Comparison of ENCODE assay signal across 24 mouse cellular contexts in genomic region chr16:76393267-76393666, GRCm38 (mm10). TPM values are rescaled to one million over a fixed set of nuclear protein-coding genes. Genes with fewer than 3 reads are reported as not detected.
DNase-seq lines count a peak whose midpoint lies in the region; ATAC-seq and TF ChIP-seq lines count a peak whose summit lies in the region.
"Had no signal": no experiment of that assay in that cellular context is flagged by ENCODE, and none has a peak within 500 bp of the region (broad histone marks: within the 10 kb centered on the region; RNA-seq: fewer than 3 reads in every experiment).

No protein-coding gene starts in this region.

- H3K4me1 ChIP-seq in midbrain, embryonic 11.5 days (ENCODE audit: control insufficient read depth, insufficient read depth, low read length): no peaks in the 10 kb centered on the region
- H3K4me1 ChIP-seq in midbrain, embryonic 13.5 days (replicated peaks): 0 out of 2 replicates have a peak, but pooled peaks cover 2% of the 10 kb centered on the region
- no peaks in the 10 kb centered on the region for H3K4me1 ChIP-seq in ES-E14 (ENCODE audit: control insufficient read depth in 2 of 2, insufficient read depth in 2 of 2, low read length in 2 of 2, poor library complexity in 1 of 2)
- no peaks in the 10 kb centered on the region for H3K4me1 ChIP-seq in MEL (ENCODE audit: control insufficient read depth in 1 of 2, insufficient read depth in 2 of 2, low read length in 2 of 2)
- H3K4me1 ChIP-seq in lung, adult 2 months (ENCODE audit: control insufficient read depth, insufficient read depth, low read length): no peaks in the 10 kb centered on the region

- ATAC-seq in midbrain, embryonic 11.5 days (ENCODE audit: low FRiP score): no peak
- ATAC-seq in midbrain, embryonic 13.5 days: no peak
- ATAC-seq: activated CD4-positive, CD25-positive, alpha-beta regulatory T cell, adult 4 months; CD4-positive, CD25-positive, alpha-beta regulatory T cell, adult 4 months; Patski had no signal

- 76% methylated on average over 3 of the region's 3 CpGs for WGBS in midbrain, embryonic 11.5 days
- 65% methylated on average over 3 of the region's 3 CpGs for WGBS in midbrain, embryonic 13.5 days
- WGBS in lung, adult 2 months: 79% methylated on average over 3 of the region's 3 CpGs

- no peaks in the 10 kb centered on the region for H3K27me3 ChIP-seq in midbrain, embryonic 11.5 days (ENCODE audit: control insufficient read depth, insufficient read depth, low read length)
- no peaks in the 10 kb centered on the region for H3K27me3 ChIP-seq in midbrain, embryonic 13.5 days
- H3K27me3 ChIP-seq in MEL (ENCODE audit: control insufficient read depth in 1 of 2, insufficient read depth in 2 of 2, low read length in 2 of 2): no peaks in the 10 kb centered on the region
- H3K27me3 ChIP-seq: CH12.LX, Patski had no signal

- H3K4me2 ChIP-seq in midbrain, embryonic 11.5 days: no peak overlapping the region
- no peak overlapping the region for H3K4me2 ChIP-seq in midbrain, embryonic 13.5 days (replicated peaks)

- H3K36me3 ChIP-seq in midbrain, embryonic 11.5 days (ENCODE audit: control insufficient read depth, insufficient read depth, low read length): no peaks in the 10 kb centered on the region
- no peaks in the 10 kb centered on the region for H3K36me3 ChIP-seq in midbrain, embryonic 13.5 days
- H3K36me3 ChIP-seq in ES-E14 (ENCODE audit: control insufficient read depth, insufficient read depth, low read length, poor library complexity, severe bottlenecking) (no peaks in the 10 kb centered on the region), MEL (ENCODE audit: control insufficient read depth in 1 of 2, insufficient read depth in 2 of 2, low read length in 2 of 2) (no peaks in the 10 kb centered on the region)
- H3K36me3 ChIP-seq: G1E had no signal

- no peak for TF ChIP-seq RAD21 in MEL (IDR thresholded peaks at IDR 0.05; ENCODE audit: low read depth, low read length)

- in situ Hi-C loops in ES-E14 (cut with MboI; ENCODE audit: low sequenced_read_pairs in 2 of 2, unreplicated experiment in 2 of 2): no loop called here

- peak; percentile 66 for DNase-seq in midbrain, embryonic 11.5 days (ENCODE audit: low spot score, missing footprints)
- DNase-seq in ES-E14 (ENCODE audit: low read depth, low spot score): no peak
- no peak for DNase-seq in MEL (ENCODE audit: low read depth, low spot score)
- DNase-seq in lung, adult 2 months: no peak
- DNase-seq in adrenal gland, postnatal 4 days (ENCODE audit: low spot score in 2 of 2): no peak
- DNase-seq: adrenal gland, adult 2 months; adrenal gland, adult 8-10 months; adrenal gland, postnatal 10 days; adrenal gland, postnatal 14 days; adrenal gland, postnatal 25 days; adrenal gland, postnatal 36 days; B cell, adult 2 months; cerebellum, adult 11 months; cerebellum, adult 11-12 months; cerebellum, adult 18-20 months; cerebellum, adult 2 months; cerebellum, adult 8-10 months; cerebellum, adult 9-10 months had no signal

- no peak overlapping the region for H3K9ac ChIP-seq in midbrain, embryonic 11.5 days (ENCODE audit: low read length)
- no peak overlapping the region for H3K9ac ChIP-seq in midbrain, embryonic 13.5 days (replicated peaks)
- H3K9ac ChIP-seq in ES-E14 (ENCODE audit: insufficient read depth, low read depth, low read length, poor library complexity, severe bottlenecking): no peak overlapping the region
- no peak overlapping the region for H3K9ac ChIP-seq in MEL (ENCODE audit: control insufficient read depth, low read depth, low read length, poor library complexity, severe bottlenecking)

- no peak overlapping the region for H3K27ac ChIP-seq in midbrain, embryonic 11.5 days (ENCODE audit: low read depth, low read length)
- no peak overlapping the region for H3K27ac ChIP-seq in midbrain, embryonic 13.5 days
- no peak overlapping the region for H3K27ac ChIP-seq in ES-E14 (ENCODE audit: insufficient read depth, low read depth, low read length, poor library complexity, severe bottlenecking)
- H3K27ac ChIP-seq in MEL (ENCODE audit: control insufficient read depth, low read depth, low read length): no peak overlapping the region

- no peaks in the 10 kb centered on the region for H3K79me2 ChIP-seq in MEL (ENCODE audit: control insufficient read depth, insufficient read depth, low read length, poor library complexity)

- no peak overlapping the region for H3K4me3 ChIP-seq in midbrain, embryonic 11.5 days (ENCODE audit: low read depth, low read length)
- no peak overlapping the region for H3K4me3 ChIP-seq in midbrain, embryonic 13.5 days (replicated peaks)
- no peak overlapping the region for H3K4me3 ChIP-seq in ES-E14 (ENCODE audit: insufficient read depth in 1 of 2, low read depth in 1 of 2, low read length in 2 of 2, poor library complexity in 1 of 2, severe bottlenecking in 1 of 2)
- H3K4me3 ChIP-seq in MEL (ENCODE audit: control insufficient read depth in 1 of 2, insufficient read depth in 1 of 2, low read depth in 2 of 2, low read length in 2 of 2): no peak overlapping the region
- no peak overlapping the region for H3K4me3 ChIP-seq in lung, adult 2 months (replicated peaks; ENCODE audit: extremely low read depth, low read depth, low read length)

- TF ChIP-seq CTCF in MEL (IDR thresholded peaks at IDR 0.05 in 2 of 3, conservative IDR thresholded peaks at IDR 0.05 in 1 of 3; ENCODE audit: control insufficient read depth in 1 of 3, insufficient read depth in 1 of 3, low read depth in 2 of 3, low read length in 3 of 3, poor library complexity in 1 of 3, severe bottlenecking in 1 of 3): no peak
- no peak for TF ChIP-seq CTCF in lung, adult 2 months (IDR thresholded peaks at IDR 0.05; ENCODE audit: insufficient read depth, low read length)

- TF ChIP-seq EP300 in MEL (IDR thresholded peaks at IDR 0.05; ENCODE audit: low read depth in 1 of 2, low read length in 2 of 2): no peak

- no peaks in the 10 kb centered on the region for H3K9me3 ChIP-seq in midbrain, embryonic 11.5 days (ENCODE audit: control insufficient read depth, low read length)
- no peaks in the 10 kb centered on the region for H3K9me3 ChIP-seq in midbrain, embryonic 13.5 days
- no peaks in the 10 kb centered on the region for H3K9me3 ChIP-seq in ES-E14 (ENCODE audit: control insufficient read depth, insufficient read depth, low read depth, low read length)
- H3K9me3 ChIP-seq in MEL (replicated peaks; ENCODE audit: insufficient read depth, low read length): no peaks in the 10 kb centered on the region
- H3K9me3 ChIP-seq: G1E had no signal

- no peak for TF ChIP-seq POLR2A in MEL (IDR thresholded peaks at IDR 0.05; ENCODE audit: control insufficient read depth in 1 of 2, insufficient read depth in 1 of 2, low read depth in 1 of 2, low read length in 2 of 2, poor library complexity in 1 of 2)
- no peak for TF ChIP-seq POLR2A in lung, adult 2 months (IDR thresholded peaks at IDR 0.05; ENCODE audit: borderline replicate concordance, extremely low read depth, low read depth, low read length)

TF ChIP-seq in ES-E14, 5 proteins besides CTCF, POLR2A, EP300 and RAD21:
- TF ChIP-seq CHD2 (IDR thresholded peaks at IDR 0.05; ENCODE audit: low read depth, low read length): no peak
- TF ChIP-seq HCFC1 (IDR thresholded peaks at IDR 0.05; ENCODE audit: borderline replicate concordance, insufficient read depth, low read length): no peak
- no peak for TF ChIP-seq MAFK (IDR thresholded peaks at IDR 0.05; ENCODE audit: insufficient read depth, low read depth, low read length)
- TF ChIP-seq ZC3H11A (IDR thresholded peaks at IDR 0.05; ENCODE audit: borderline replicate concordance, low read depth, low read length): no peak
- peak; percentile 63; the same call in 1 of the 2 replicates for TF ChIP-seq ZNF384 (IDR thresholded peaks at IDR 0.05; ENCODE audit: low read depth, low read length)
TF ChIP-seq in ES-E14: peak in this region for 1.

TF ChIP-seq in MEL, 35 proteins besides CTCF, POLR2A, EP300 and RAD21:
- TF ChIP-seq SMC3 (IDR thresholded peaks at IDR 0.05; ENCODE audit: low read depth, low read length): no peak
- TF ChIP-seq ZNF384 (IDR thresholded peaks at IDR 0.05; ENCODE audit: low read depth, low read length): peak; percentile 60; the same call in 1 of the 2 replicates

RNA-seq across cellular contexts. Expression of gene Nrip1, which starts 19.6 kb away (rescaled TPM):
- polyA plus RNA-seq in midbrain, embryonic 11.5 days (2014; fragmentation: Nextera tagmentation; extraction: Ambion mirVana): 20.7 and 24.3 TPM in 2 replicates
- polyA plus RNA-seq in midbrain, embryonic 13.5 days (2015; fragmentation: Nextera tagmentation; extraction: Ambion mirVana): 28.1 and 30.1 TPM in 2 replicates
- total RNA-seq in ES-E14 (2012; rRNA removed) (8.4 and 11.8 TPM in 2 replicates), MEL (2012; rRNA removed) (13.6 and 16.2 TPM in 2 replicates)
- polyA plus RNA-seq in MEL (2012; ENCODE audit: insufficient read depth in 1 of 2, insufficient read length in 2 of 2, low read depth in 1 of 2, low replicate concordance in 2 of 2, missing spikeins in 1 of 2): 10 to 100 TPM; 21.1 to 42.6 TPM
- polyA plus RNA-seq in lung, adult 2 months (2012; rRNA removed): 7.6 and 8.0 TPM in 2 replicates
- 10 to 100 TPM; 89.2 to 89.5 TPM for total RNA-seq in adrenal gland, postnatal 4 days (2021)
- total RNA-seq: CH12.LX had no signal
